Mouse (Mus musculus): Measurements from ENCODE around the gene Galnt3. TPM values are rescaled to one million over a fixed set of nuclear protein-coding genes. Genes with fewer than 3 reads are reported as not detected.

The Galnt3 gene
- 0.15 TPM in 1 of 2 replicates, not detected in the other for polyA plus RNA-seq (2016; fragmentation: Nextera tagmentation; extraction: Ambion mirVana)

DNA sequence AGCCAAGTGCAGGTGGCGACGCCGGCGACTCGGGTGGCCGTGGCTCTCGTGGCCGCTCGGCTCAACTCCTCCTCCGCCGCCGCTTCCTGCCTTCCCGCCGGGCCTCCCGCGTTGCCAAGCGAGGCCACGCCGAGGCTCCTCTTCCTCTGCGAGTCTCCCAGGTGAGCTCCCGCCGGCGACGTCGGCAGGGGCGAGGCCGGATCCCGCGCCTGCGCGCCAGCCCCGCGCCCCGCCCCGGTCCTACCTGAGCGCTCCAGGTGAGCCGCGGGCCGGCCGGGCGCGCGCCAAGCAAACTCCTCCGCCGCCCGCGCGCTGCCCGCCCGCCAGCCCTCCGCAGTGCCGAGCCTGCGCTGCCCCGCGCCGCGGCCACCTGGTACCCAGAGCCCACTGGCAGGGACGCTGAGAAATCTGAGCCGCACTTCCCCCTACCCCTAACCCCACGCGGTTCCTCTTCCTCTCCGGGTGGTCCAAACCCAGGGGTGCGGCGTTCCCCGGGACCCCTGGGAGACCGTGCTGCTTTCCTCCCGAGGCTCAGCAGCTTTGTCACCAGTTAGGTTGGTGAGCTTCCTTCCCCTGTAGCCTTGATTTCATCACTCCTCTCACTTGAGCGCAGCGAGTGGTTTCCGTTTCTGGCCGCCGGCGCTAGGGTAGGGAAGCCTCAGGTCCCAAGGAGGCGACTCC lies at the start of gene Galnt3:
Gene Galnt3, minus strand, starts transcription at position 404 of the 681 bp plus-strand sequence.
- peak; percentile 22; the same call in 1 of the 2 replicates for ATAC-seq (ENCODE audit: insufficient number of reproducible peaks, low FRiP score)
- WGBS, result under 1% methylated on average over 74 of the region's 74 CpGs

DNA sequence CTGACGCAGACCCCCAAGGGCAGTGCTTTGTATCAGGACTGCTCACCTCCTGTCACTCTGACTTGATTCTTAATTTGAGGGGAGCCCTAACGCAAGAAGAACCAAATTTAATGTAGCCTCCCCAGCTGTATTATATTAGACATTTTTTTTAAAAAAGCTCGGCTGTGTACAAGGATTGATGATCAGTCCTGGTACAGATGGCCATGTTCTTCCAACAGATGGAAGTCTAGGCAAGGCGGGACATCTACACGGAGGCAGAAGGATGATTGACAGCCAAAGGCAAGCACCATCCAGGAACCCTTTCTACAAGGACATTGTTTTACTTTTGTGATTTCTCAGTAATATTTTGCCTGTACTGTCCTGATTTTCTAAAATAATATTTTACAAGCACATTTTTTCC lies 48.3 kb upstream of the Galnt3 start:
- Histone ChIP-seq H3K4me2 (no peak overlapping the region), H3K27ac (ENCODE audit: poor library complexity, severe bottlenecking) (no peak overlapping the region), H3K27me3 (replicated peaks) (no peaks in the 10 kb centered on the region), H3K4me1 (replicated peaks) (0 out of 2 replicates have a peak, but pooled peaks cover 2% of the 10 kb centered on the region), H3K9me3 (replicated peaks) (no peaks in the 10 kb centered on the region), H3K36me3 (no peaks in the 10 kb centered on the region), H3K4me3 (no peak overlapping the region), H3K9ac (no peak overlapping the region)
- ATAC-seq (ENCODE audit: insufficient number of reproducible peaks, low FRiP score), result no peak
- WGBS, result 79% methylated on average over 5 of the region's 5 CpGs

More for the DNA sequence above, at the start of gene Galnt3:
- no peaks in the 10 kb centered on the region for H3K9me3 ChIP-seq (replicated peaks)
- H3K4me3 ChIP-seq, result peak within 1 kb of the TSS; percentile 91
- H3K4me1 ChIP-seq (replicated peaks), result peaks cover 11% of the 10 kb centered on the region
- H3K4me2 ChIP-seq, result peak within 1 kb of the TSS; percentile 100
- H3K9ac ChIP-seq, result peak within 1 kb of the TSS; percentile 68
- H3K27me3 ChIP-seq (replicated peaks), result peaks cover 43% of the 10 kb centered on the region
- no peaks in the 10 kb centered on the region for H3K36me3 ChIP-seq
- no peak within 1 kb of the TSS for H3K27ac ChIP-seq (ENCODE audit: poor library complexity, severe bottlenecking)

DNA sequence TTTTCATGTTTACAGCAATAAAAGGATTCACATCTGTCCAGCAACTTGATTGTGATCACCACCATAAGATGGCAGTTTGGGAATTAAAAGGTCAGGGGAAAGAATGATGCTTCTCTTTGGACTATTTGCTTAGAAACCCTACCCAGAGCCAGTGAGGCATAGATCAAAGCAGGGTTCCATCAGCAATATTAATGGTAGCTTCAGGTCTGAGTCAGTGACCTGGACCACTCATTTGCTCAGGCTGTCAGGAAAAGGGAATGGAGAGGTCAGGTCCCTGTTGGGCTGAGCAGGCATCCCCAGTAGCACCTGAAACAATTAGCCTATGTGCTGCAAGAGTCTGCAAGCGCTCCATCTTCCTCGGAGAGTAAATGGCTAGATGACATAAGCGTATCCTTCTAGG lies 46.8 kb upstream of the Galnt3 start:
- Histone ChIP-seq H3K9ac (no peak overlapping the region), H3K36me3 (no peaks in the 10 kb centered on the region), H3K27me3 (replicated peaks) (no peaks in the 10 kb centered on the region), H3K4me2 (no peak overlapping the region), H3K4me3 (no peak overlapping the region), H3K27ac (ENCODE audit: poor library complexity, severe bottlenecking) (no peak overlapping the region), H3K4me1 (replicated peaks) (0 out of 2 replicates have a peak, but pooled peaks cover 2% of the 10 kb centered on the region), H3K9me3 (replicated peaks) (no peaks in the 10 kb centered on the region)
- 88% methylated on average over 3 of the region's 3 CpGs for whole genome bisulfite sequencing
- no peak for ATAC-seq (ENCODE audit: insufficient number of reproducible peaks, low FRiP score)

DNA sequence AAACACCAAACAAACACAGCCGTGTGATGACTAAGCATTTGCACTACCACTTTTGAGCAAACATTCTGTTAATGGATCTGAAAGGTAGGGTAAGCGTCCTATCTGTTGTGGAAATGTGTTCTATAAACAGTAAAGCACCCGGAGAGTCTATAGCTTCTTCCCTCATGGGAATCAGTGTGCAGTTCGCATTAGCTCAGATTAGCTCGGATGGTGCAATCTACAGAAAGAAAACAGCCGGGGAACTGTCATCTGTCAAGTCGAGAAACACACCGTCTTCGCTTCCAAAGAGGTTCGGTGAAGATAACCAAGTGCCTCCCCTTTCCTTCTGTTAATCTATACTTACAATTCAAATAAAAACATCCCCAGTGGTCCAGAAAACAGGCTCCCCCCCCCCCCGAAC lies 45.9 kb upstream of the Galnt3 start:
- no peak overlapping the region for H3K4me2 ChIP-seq
- WGBS, result 25% methylated on average over 11 of the region's 11 CpGs
- no peak overlapping the region for H3K4me3 ChIP-seq
- no peaks in the 10 kb centered on the region for H3K36me3 ChIP-seq
- no peak for ATAC-seq (ENCODE audit: insufficient number of reproducible peaks, low FRiP score)
- 0 out of 2 replicates have a peak, but pooled peaks cover 2% of the 10 kb centered on the region for H3K4me1 ChIP-seq (replicated peaks)
- H3K27me3 ChIP-seq (replicated peaks), result no peaks in the 10 kb centered on the region
- no peak overlapping the region for H3K9ac ChIP-seq
- H3K9me3 ChIP-seq (replicated peaks), result no peaks in the 10 kb centered on the region
- H3K27ac ChIP-seq (ENCODE audit: poor library complexity, severe bottlenecking), result no peak overlapping the region

DNA sequence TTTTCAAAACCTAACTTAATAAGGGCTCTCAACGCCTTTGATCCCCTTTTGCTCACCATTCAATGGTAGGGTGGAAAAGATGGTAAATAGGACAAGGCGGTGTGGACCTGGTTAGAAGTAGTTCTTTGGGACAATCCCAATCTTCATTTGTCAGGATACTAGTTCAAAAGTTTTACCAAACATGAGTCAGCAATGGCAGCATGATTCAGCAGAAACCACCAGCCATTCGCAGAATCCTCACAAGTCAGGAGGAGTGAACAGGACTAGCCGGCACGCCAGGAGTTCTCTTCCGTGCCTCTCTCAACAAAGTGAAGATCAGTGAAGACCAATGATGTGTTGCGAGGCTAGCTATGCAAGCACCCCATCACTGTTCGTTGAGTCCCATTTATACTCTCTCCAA lies 40.2 kb upstream of the Galnt3 start:
- no peaks in the 10 kb centered on the region for H3K27me3 ChIP-seq (replicated peaks)
- H3K9me3 ChIP-seq (replicated peaks), result no peaks in the 10 kb centered on the region
- ATAC-seq (ENCODE audit: insufficient number of reproducible peaks, low FRiP score), result no peak
- no peaks in the 10 kb centered on the region for H3K4me1 ChIP-seq (replicated peaks)
- WGBS, result 83% methylated on average over 8 of the region's 8 CpGs
- H3K4me3 ChIP-seq, result no peak overlapping the region
- H3K27ac ChIP-seq (ENCODE audit: poor library complexity, severe bottlenecking), result no peak overlapping the region
- no peak overlapping the region for H3K4me2 ChIP-seq
- no peak overlapping the region for H3K9ac ChIP-seq
- no peaks in the 10 kb centered on the region for H3K36me3 ChIP-seq

DNA sequence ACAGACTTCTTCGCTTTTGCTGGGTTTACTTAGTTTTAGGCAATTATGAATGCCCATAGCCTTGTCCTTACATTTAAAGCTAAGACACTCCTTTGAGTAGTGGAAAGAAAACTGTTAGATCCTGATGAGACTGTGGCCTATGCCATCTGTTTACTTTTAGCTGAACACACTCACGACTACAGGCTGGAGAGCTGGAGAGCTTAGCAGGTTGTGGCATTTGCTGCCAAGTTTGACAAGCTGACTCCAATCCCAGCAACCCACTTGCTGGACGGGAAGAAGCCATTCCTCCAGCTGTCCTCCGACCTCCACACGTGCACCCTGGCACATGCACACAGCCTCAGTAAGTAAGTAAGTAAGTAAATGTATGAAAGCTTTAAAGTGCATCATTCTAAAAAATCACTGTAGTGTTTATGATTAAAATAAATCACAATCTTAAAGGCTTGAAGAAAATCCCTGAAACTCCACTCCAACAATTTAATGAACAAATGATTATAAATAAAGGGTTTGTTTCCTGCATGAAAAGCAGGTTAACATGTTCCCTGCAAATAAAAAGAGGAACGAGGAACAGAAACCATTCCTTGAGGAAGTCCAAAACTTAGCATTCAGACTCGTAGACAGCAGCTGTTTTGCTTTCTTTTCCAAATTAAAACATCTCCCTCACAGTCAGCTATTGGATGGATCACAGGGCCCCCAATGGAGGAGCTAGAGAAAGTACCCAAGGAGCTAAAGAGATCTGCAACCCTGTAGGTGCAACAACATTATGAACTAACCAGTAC lies 33.5 kb upstream of the Galnt3 start:
- no peak overlapping the region for H3K4me2 ChIP-seq
- H3K36me3 ChIP-seq, result no peaks in the 10 kb centered on the region
- H3K9me3 ChIP-seq (replicated peaks), result no peaks in the 10 kb centered on the region
- no peak overlapping the region for H3K4me3 ChIP-seq
- H3K9ac ChIP-seq, result no peak overlapping the region
- 67% methylated on average over 7 of the region's 7 CpGs for WGBS
- H3K4me1 ChIP-seq (replicated peaks), result no peaks in the 10 kb centered on the region
- ATAC-seq (ENCODE audit: insufficient number of reproducible peaks, low FRiP score), result no peak
- no peak overlapping the region for H3K27ac ChIP-seq (ENCODE audit: poor library complexity, severe bottlenecking)
- H3K27me3 ChIP-seq (replicated peaks), result no peaks in the 10 kb centered on the region

DNA sequence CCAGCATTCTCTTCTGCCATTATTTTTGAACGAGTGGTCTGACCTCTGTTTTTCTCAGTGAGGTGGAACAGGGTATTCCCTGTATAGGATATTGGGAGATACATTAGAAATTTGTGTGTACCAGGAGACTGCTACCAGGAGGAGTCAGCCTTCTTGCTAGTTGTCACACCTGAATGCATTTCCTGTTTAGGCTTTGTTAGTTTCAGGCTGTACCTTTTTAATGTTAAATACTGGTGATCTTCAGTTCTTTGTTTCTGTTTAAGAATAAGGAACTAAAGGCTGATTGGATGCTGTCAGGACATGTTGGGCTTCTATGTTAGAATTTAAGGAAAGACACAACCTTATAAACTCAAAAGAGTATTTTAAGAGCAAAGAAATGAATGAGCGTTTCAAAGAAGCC lies 26.6 kb upstream of the Galnt3 start:
- no peak overlapping the region for H3K4me2 ChIP-seq
- no peaks in the 10 kb centered on the region for H3K9me3 ChIP-seq (replicated peaks)
- H3K4me3 ChIP-seq, result no peak overlapping the region
- no peaks in the 10 kb centered on the region for H3K27me3 ChIP-seq (replicated peaks)
- H3K9ac ChIP-seq, result no peak overlapping the region
- 74% methylated on average over 2 of the region's 2 CpGs for WGBS
- no peaks in the 10 kb centered on the region for H3K4me1 ChIP-seq (replicated peaks)
- no peak for ATAC-seq (ENCODE audit: insufficient number of reproducible peaks, low FRiP score)
- H3K27ac ChIP-seq (ENCODE audit: poor library complexity, severe bottlenecking), result no peak overlapping the region
- H3K36me3 ChIP-seq, result no peaks in the 10 kb centered on the region

DNA sequence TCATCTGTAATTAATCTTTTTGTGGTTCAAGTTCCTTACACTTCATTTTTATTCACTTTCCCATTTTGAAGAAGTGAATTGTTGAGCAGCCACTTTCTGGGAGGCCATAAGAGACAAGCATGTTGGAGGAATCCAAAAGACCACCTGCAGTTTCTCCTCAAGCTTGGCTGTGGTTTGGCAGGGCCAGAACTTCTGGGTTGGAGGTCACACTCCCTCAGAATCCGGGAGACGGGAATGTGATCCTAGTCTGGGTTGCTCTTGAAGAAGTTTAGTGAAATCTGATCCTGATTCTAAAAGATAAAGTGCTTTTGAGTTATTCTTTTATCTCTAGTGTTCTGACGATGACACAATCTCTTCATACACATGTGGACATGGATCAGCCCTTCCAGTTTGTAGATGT lies 25.7 kb upstream of the Galnt3 start:
- H3K9me3 ChIP-seq (replicated peaks), result no peaks in the 10 kb centered on the region
- H3K4me2 ChIP-seq, result no peak overlapping the region
- 37% methylated on average over 3 of the region's 3 CpGs for WGBS
- H3K4me1 ChIP-seq (replicated peaks), result no peaks in the 10 kb centered on the region
- H3K4me3 ChIP-seq, result no peak overlapping the region
- no peak for ATAC-seq (ENCODE audit: insufficient number of reproducible peaks, low FRiP score)
- H3K36me3 ChIP-seq, result no peaks in the 10 kb centered on the region
- H3K9ac ChIP-seq, result no peak overlapping the region
- no peak overlapping the region for H3K27ac ChIP-seq (ENCODE audit: poor library complexity, severe bottlenecking)
- no peaks in the 10 kb centered on the region for H3K27me3 ChIP-seq (replicated peaks)

DNA sequence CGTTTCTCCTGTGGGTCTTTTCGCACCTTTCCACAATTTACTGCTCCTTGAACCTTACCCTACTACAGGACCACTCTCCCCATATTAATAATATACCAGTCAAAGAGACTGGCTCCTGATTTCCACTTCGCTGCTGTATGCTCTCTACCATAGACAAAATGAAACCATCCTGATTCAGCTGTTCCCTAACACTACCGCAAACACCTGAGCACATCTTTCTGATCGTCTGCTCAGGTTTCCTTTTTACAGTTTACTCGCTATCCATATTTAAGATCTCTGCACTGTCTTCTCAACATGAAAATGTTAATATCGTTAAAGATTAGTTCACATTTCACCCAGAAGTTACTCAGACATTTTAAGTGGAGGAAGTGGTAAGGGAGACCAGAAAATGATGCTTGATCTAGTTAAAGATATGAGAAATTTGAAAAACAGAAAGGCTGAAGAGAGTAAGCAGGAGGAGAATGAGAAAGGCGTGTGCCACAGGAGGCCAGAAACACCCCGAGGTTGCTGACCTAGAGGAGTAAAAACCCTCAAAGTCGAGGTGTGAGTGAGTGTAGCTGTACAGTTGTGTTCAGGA lies 23.9 kb upstream of the Galnt3 start:
- H3K27ac ChIP-seq (ENCODE audit: poor library complexity, severe bottlenecking), result no peak overlapping the region
- H3K4me2 ChIP-seq, result no peak overlapping the region
- ATAC-seq (ENCODE audit: insufficient number of reproducible peaks, low FRiP score), result no peak
- H3K9me3 ChIP-seq (replicated peaks), result no peaks in the 10 kb centered on the region
- H3K36me3 ChIP-seq, result no peaks in the 10 kb centered on the region
- H3K9ac ChIP-seq, result no peak overlapping the region
- no peaks in the 10 kb centered on the region for H3K27me3 ChIP-seq (replicated peaks)
- no peak overlapping the region for H3K4me3 ChIP-seq
- 73% methylated on average over 10 of the region's 10 CpGs for WGBS
- no peaks in the 10 kb centered on the region for H3K4me1 ChIP-seq (replicated peaks)

DNA sequence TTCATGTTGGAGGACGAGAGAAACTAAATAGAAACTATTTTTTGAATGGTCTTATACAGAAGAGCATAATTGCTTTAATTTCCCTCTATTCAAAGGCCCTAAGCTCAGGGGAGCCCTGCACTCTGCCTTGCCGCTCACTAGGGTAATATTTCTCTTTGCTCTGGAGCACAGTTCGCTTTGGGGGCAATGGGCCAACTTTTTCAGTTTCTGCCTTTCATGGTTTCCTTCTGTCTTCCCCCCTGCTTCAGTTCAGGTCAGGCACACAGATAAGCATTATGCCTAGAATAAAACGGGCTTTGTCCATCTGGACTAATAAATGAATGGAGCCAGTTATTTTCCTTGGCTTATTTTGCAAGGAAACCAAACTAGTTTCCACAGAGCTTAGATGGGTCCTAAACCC lies 21.7 kb upstream of the Galnt3 start:
- no peak overlapping the region for H3K27ac ChIP-seq (ENCODE audit: poor library complexity, severe bottlenecking)
- H3K9ac ChIP-seq, result no peak overlapping the region
- H3K4me1 ChIP-seq (replicated peaks), result no peaks in the 10 kb centered on the region
- H3K4me3 ChIP-seq, result no peak overlapping the region
- no peaks in the 10 kb centered on the region for H3K9me3 ChIP-seq (replicated peaks)
- H3K27me3 ChIP-seq (replicated peaks), result no peaks in the 10 kb centered on the region
- WGBS, result 53% methylated on average over 4 of the region's 4 CpGs
- ATAC-seq (ENCODE audit: insufficient number of reproducible peaks, low FRiP score), result no peak
- no peak overlapping the region for H3K4me2 ChIP-seq
- no peaks in the 10 kb centered on the region for H3K36me3 ChIP-seq

DNA sequence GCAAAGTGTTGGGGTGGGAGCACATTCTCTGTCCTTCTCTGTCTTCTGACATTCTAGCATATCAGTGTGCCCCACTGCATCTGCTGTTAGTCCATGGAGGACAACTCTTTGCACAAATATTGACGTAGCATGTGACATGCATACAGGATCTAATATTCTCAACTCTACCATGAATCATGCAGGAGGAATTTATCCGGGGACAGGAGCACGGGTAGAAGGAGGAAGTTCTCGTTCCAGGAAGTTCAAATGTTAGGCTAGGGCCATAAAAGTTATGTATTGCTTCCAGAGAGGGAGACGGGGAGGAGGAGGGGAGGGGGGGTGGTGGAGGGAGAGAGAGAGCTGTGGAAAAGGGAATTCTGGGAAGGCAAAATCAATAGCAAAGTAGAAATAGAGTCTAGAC lies 20.0 kb upstream of the Galnt3 start:
- 46% methylated on average over 5 of the region's 5 CpGs for WGBS
- H3K36me3 ChIP-seq, result no peaks in the 10 kb centered on the region
- ATAC-seq (ENCODE audit: insufficient number of reproducible peaks, low FRiP score), result no peak
- H3K4me3 ChIP-seq, result no peak overlapping the region
- no peak overlapping the region for H3K4me2 ChIP-seq
- no peak overlapping the region for H3K27ac ChIP-seq (ENCODE audit: poor library complexity, severe bottlenecking)
- no peaks in the 10 kb centered on the region for H3K9me3 ChIP-seq (replicated peaks)
- no peaks in the 10 kb centered on the region for H3K27me3 ChIP-seq (replicated peaks)
- no peak overlapping the region for H3K9ac ChIP-seq
- no peaks in the 10 kb centered on the region for H3K4me1 ChIP-seq (replicated peaks)
